Mouse (Mus musculus): Measurements from ENCODE around the gene Nedd9.

DNA sequence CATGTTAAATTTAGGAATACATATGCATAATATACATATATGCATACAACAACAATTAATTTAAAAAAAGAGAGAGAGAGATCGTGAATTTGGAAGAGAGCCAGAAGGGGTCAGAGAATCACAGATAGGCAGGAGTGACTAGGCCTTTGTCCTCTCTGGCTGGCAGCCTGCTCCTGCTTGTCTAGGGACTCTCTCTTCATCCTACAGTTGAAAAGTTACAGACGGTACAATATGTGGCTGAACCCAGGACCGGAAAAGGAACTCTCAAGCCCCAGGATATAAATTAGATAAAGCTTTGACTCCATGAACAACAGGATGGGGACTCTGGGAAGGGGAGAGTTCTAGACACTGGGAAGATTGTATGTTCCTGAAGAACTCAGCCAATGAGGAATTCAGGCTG, 200.9 kb downstream of the Nedd9 start:
- TF ChIP-seq POLR2A (IDR thresholded peaks at IDR 0.05; ENCODE audit: borderline replicate concordance, extremely low read depth, low read depth, low read length) (no peak), CTCF (IDR thresholded peaks at IDR 0.05; ENCODE audit: insufficient read depth, low read length) (no peak)

Measured in lung, adult 2 months (tissue).